Mouse (Mus musculus) CH12.LX (cell line): Measurements from ENCODE around the gene Wnt9a. TPM values are rescaled to one million over a fixed set of nuclear protein-coding genes. Genes with fewer than 3 reads are reported as not detected.

Experiments used
- DNase-seq: peaks from one replicate; pipeline ENCODE4 v3.0.0-alpha.2; 2013; ENCODE audit errors: extremely low read depth
- H3K27ac ChIP-seq: 2 replicates; pipeline ENCODE4 v1.5.1; 2012; ENCODE audit warnings: low read depth, mild to moderate bottlenecking, control low read depth, moderate library complexity; ENCODE audit not compliant: insufficient read depth
- H3K27me3 ChIP-seq: replicated peaks from 2 replicates; pipeline ENCODE3; 2012; ENCODE audit warnings: inconsistent platforms
- H3K36me3 ChIP-seq, 2 experiments: replicated peaks in 1 of 2; 2 replicates each; pipeline versions ENCODE3 to v1.6.1; 2012; ENCODE audit warnings: inconsistent platforms in 1 of 2, low read length in 1 of 2, mild to moderate bottlenecking in 1 of 2, mixed read lengths in 1 of 2, moderate library complexity in 1 of 2; ENCODE audit not compliant: control insufficient read depth in 1 of 2, insufficient read depth in 1 of 2
- H3K4me1 ChIP-seq, 2 experiments: 2 replicates each; pipeline ENCODE4 v1.6.1; 2012; ENCODE audit warnings: inconsistent platforms in 1 of 2, moderate library complexity in 1 of 2; ENCODE audit not compliant: insufficient read depth in 2 of 2, control insufficient read depth in 1 of 2
- H3K4me2 ChIP-seq: 2 replicates; pipeline ENCODE4 v1.6.1; 2012; ENCODE audit warnings: low read depth, mild to moderate bottlenecking, control low read depth; ENCODE audit not compliant: poor library complexity, insufficient read depth, severe bottlenecking
- H3K4me3 ChIP-seq, 3 experiments: fragments of 150-350 bp in 1 of 3; sonication (generic) in 1 of 3; replicated peaks in 1 of 3; 2 replicates each; pipeline versions ENCODE3 to v1.5.1; 2011 to 2012; ENCODE audit warnings: low read depth in 2 of 3, low read length in 2 of 3, mild to moderate bottlenecking in 2 of 3, moderate library complexity in 2 of 3, control low read depth in 1 of 3, improper control_type of control experiment in 1 of 3, inconsistent platforms in 1 of 3, mixed read lengths in 1 of 3; ENCODE audit not compliant: poor library complexity in 1 of 3
- H3K79me2 ChIP-seq: replicated peaks from 2 replicates; pipeline ENCODE4 v1.6.1; 2012; ENCODE audit warnings: mild to moderate bottlenecking, moderate library complexity; ENCODE audit not compliant: control insufficient read depth, poor library complexity, insufficient read depth, severe bottlenecking; ENCODE audit errors: extremely low read depth
- H3K9ac ChIP-seq: 2 replicates; pipeline ENCODE4 v1.6.1; 2012; ENCODE audit warnings: low read depth, mild to moderate bottlenecking, control low read depth, moderate library complexity; ENCODE audit not compliant: insufficient read depth
- H3K9me3 ChIP-seq: replicated peaks from 2 replicates; pipeline ENCODE3; 2012; ENCODE audit warnings: low read length, inconsistent platforms, mixed read lengths
- BHLHE40 ChIP-seq: IDR thresholded peaks from 2 replicates; pipeline ENCODE4 v1.6.1; 2011; ENCODE audit warnings: mild to moderate bottlenecking, low read depth, low read length, improper control_type of control experiment
- CHD2 ChIP-seq: IDR thresholded peaks from 2 replicates; pipeline ENCODE4 v1.6.1; 2011; ENCODE audit warnings: low read length, improper control_type of control experiment
- E2F4 ChIP-seq: IDR thresholded peaks from 2 replicates; pipeline ENCODE4 v1.6.1; 2011; ENCODE audit warnings: low read depth, low read length, improper control_type of control experiment; ENCODE audit not compliant: insufficient replicate concordance
- ELF1 ChIP-seq: IDR thresholded peaks from 2 replicates; pipeline ENCODE4 v1.6.1; 2014; ENCODE audit warnings: low read depth, mild to moderate bottlenecking, inconsistent platforms, low read length, improper control_type of control experiment
- JUND ChIP-seq: conservative IDR thresholded peaks from 2 replicates; pipeline ENCODE4 v1.6.1; 2011; ENCODE audit warnings: low read depth, low read length, improper control_type of control experiment
- KAT2A ChIP-seq: IDR thresholded peaks from 2 replicates; pipeline ENCODE4 v1.6.1; 2012; ENCODE audit warnings: low read length, improper control_type of control experiment, inconsistent platforms; ENCODE audit not compliant: insufficient replicate concordance
- MAFK ChIP-seq: IDR thresholded peaks from 2 replicates; pipeline ENCODE4 v1.6.1; 2011; ENCODE audit warnings: low read length, improper control_type of control experiment; ENCODE audit not compliant: insufficient replicate concordance
- MAX ChIP-seq: IDR thresholded peaks from 2 replicates; pipeline ENCODE4 v1.6.1; 2011; ENCODE audit warnings: low read length, improper control_type of control experiment
- MYC ChIP-seq: IDR thresholded peaks from 2 replicates; pipeline ENCODE4 v1.6.1; 2011; ENCODE audit warnings: low read depth, mild to moderate bottlenecking, improper control_type of control experiment, low read length
- NRF1 ChIP-seq: IDR thresholded peaks from 2 replicates; pipeline ENCODE4 v1.6.1; 2014; ENCODE audit warnings: low read depth, mild to moderate bottlenecking, inconsistent platforms, low read length, improper control_type of control experiment, moderate library complexity
- POLR2A ChIP-seq: IDR thresholded peaks from 2 replicates; pipeline ENCODE4 v1.6.1; 2011; ENCODE audit warnings: low read depth, mild to moderate bottlenecking, improper control_type of control experiment, low read length
- SMC3 ChIP-seq: IDR thresholded peaks from 2 replicates; pipeline ENCODE4 v1.6.1; 2011; ENCODE audit warnings: low read depth, low read length, improper control_type of control experiment
- TBP ChIP-seq: conservative IDR thresholded peaks from 2 replicates; pipeline ENCODE4 v1.6.1; 2011; ENCODE audit warnings: low read depth, low read length, improper control_type of control experiment
- UBTF ChIP-seq: IDR thresholded peaks from 2 replicates; pipeline ENCODE4 v1.6.1; 2012; ENCODE audit warnings: low read depth, mild to moderate bottlenecking, inconsistent platforms, low read length, improper control_type of control experiment, moderate library complexity
- USF1 ChIP-seq: IDR thresholded peaks from 2 replicates; pipeline ENCODE4 v1.6.1; 2014; ENCODE audit warnings: low read depth, mild to moderate bottlenecking, inconsistent platforms, low read length, improper control_type of control experiment
- USF2 ChIP-seq: conservative IDR thresholded peaks from 2 replicates; pipeline ENCODE4 v1.6.1; 2011; ENCODE audit warnings: low read depth, low read length, improper control_type of control experiment
- ZC3H11A ChIP-seq: IDR thresholded peaks from 2 replicates; pipeline ENCODE4 v1.6.1; 2012; ENCODE audit warnings: low read depth, mild to moderate bottlenecking, inconsistent platforms, low read length, improper control_type of control experiment
- ZKSCAN1 ChIP-seq: IDR thresholded peaks from 2 replicates; pipeline ENCODE4 v1.6.1; 2012; ENCODE audit warnings: low read depth, inconsistent platforms, low read length, improper control_type of control experiment, borderline replicate concordance
- ZMIZ1 ChIP-seq: IDR thresholded peaks from 2 replicates; pipeline ENCODE4 v1.6.1; 2012; ENCODE audit warnings: low read depth, mild to moderate bottlenecking, inconsistent platforms, low read length, improper control_type of control experiment
- ZNF384 ChIP-seq: IDR thresholded peaks from 2 replicates; pipeline ENCODE4 v1.6.1; 2012; ENCODE audit warnings: low read depth, low read length, improper control_type of control experiment, inconsistent platforms
- dilution Hi-C: fragments of 300-500 bp; cut with MboI; formaldehyde crosslinking; loops from 2 replicates; pipeline ENCODE4 v1.14.3; 2020; ENCODE audit warnings: low sequenced_read_pairs; ENCODE audit not compliant: extremely low pct_unique_long_range_greater_than_20kb, extremely low pct_ligation_motif_present
- in situ Hi-C: fragments of 300-500 bp; cut with MboI; formaldehyde crosslinking; loops from 3 replicates; pipeline ENCODE4 v1.14.3; 2019; ENCODE audit warnings: low sequenced_read_pairs, low pct_ligation_motif_present, low pct_unique_long_range_greater_than_20kb, mixed read lengths
- polyA plus RNA-seq: library from polyadenylated mRNA; unstranded; fragments of >175 nt; gene quantifications from 2 replicates; pipeline ENCODE4 v1.2.1, GENCODE M21; 2012; ENCODE audit warnings: low read depth; ENCODE audit not compliant: insufficient read length
- total RNA-seq, 2 experiments: library from RNA; depleted of rRNA; stranded (reverse); fragments of 300-350 nt in 1 of 2; fragments of >200 nt in 1 of 2; gene quantifications; 2 replicates each; pipeline ENCODE4 v1.2.3; 2012 to 2014

The Wnt9a gene
- total and polyA plus RNA-seq, 3 experiments, result not detected

DNA sequence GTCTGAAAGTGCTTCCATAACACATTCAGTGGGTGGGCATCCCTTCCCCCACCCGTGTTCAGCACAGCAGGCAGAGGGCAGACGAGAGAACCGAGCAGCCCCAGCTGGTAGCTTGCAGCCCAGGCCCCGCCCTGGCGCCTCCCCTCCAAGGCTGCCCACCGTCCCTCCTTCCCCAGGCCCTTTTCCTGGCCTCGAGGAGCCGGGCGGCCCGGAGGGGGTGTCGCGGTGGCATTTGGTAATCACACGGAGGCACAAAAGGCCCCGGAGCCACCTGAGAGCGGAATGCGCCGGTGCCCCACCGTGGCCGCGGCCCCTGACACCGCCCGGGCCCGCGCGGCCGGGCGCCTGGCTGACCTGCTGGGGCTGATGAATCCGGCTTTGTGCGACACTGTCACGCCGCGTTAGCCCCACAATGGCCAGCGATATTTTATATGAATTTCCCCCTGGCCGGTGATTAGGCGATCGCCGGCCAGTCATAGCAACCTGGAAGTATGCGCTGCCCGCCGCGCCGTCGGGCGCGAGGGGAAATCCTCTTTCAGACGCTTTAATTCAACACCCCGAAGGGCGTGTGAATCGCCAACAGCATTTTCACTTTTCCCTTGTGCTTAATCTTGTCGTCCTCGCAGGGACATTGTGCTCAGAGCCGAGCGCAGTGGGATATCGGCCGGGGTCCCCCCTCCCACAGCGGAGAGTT lies 42.7 kb upstream of the Wnt9a start:
- Histone ChIP-seq H3K27ac (no peak overlapping the region), H3K4me1 (no peaks in the 10 kb centered on the region), H3K4me3 (no peak overlapping the region), H3K4me2 (no peak overlapping the region), H3K9ac (no peak overlapping the region), H3K27me3 (peaks cover 94% of the 10 kb centered on the region), H3K36me3 (no peaks in the 10 kb centered on the region), H3K9me3 (peaks cover 10% of the 10 kb centered on the region), H3K79me2 (no peaks in the 10 kb centered on the region)
- DNase-seq, result no peak
- TF ChIP-seq MAFK (no peak), CHD2 (no peak), KAT2A (no peak), JUND (no peak), ZKSCAN1 (no peak), ZNF384 (no peak), MAX (no peak), ZC3H11A (no peak)
- dilution Hi-C loops, result no loop called here
- in situ Hi-C loops, result no loop called here

DNA sequence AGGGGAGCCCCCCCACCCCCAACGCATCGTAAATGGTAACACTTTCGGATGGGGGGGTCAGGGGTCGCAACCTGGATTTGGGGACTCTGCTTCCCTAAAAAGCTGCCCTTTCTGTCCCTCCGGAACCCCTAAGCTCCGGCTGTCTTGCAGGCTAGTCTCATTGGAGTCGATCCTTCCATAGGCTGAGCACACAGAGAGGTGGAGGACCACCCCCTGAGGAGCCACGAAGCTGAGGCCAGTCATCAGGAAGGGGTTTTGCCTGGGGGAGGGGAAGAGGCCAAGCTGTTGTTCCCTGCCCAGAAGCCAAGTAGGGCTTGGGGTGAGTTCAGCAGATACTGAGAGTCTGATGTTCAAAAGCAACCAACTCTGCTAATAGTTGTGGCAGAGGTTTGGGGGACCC lies 42.1 kb upstream of the Wnt9a start:
- Histone ChIP-seq H3K27ac (no peak overlapping the region), H3K4me2 (no peak overlapping the region), H3K9ac (no peak overlapping the region), H3K79me2 (no peaks in the 10 kb centered on the region), H3K4me3 (no peak overlapping the region), H3K27me3 (peaks cover 94% of the 10 kb centered on the region), H3K9me3 (peaks cover 12% of the 10 kb centered on the region), H3K36me3 (no peaks in the 10 kb centered on the region)
- DNase-seq, result no peak
- dilution Hi-C loops, result no loop called here
- TF ChIP-seq ZMIZ1, result no peak
- TF ChIP-seq POLR2A, result no peak
- TF ChIP-seq USF2, result no peak
- no peak for TF ChIP-seq E2F4
- TF ChIP-seq NRF1, result no peak
- TF ChIP-seq USF1, result no peak
- no peak for TF ChIP-seq UBTF
- TF ChIP-seq BHLHE40, result no peak
- no peak for TF ChIP-seq KAT2A
- no peak for TF ChIP-seq CHD2
- TF ChIP-seq MYC, result no peak
- no peak for TF ChIP-seq TBP
- TF ChIP-seq ZNF384, result no peak
- TF ChIP-seq ELF1, result no peak
- no peak for TF ChIP-seq SMC3
- TF ChIP-seq MAX, result no peak
- no peak for TF ChIP-seq MAFK
- TF ChIP-seq, all 38 proteins: peak for 0
- in situ Hi-C loops, result no loop called here
- H3K4me1 ChIP-seq, result no peaks in the 10 kb centered on the region
